Mouse (Mus musculus): ENCODE data around the gene Slc25a30. TPM values are rescaled to one million over a fixed set of nuclear protein-coding genes. Genes with fewer than 3 reads are reported as not detected.

Gene Slc25a30
- 8.9 TPM for polyA plus RNA-seq (2014; fragmentation: Illumina TruSeq; extraction: RNeasy Lipid Tissue Mini Kit (QIAGEN cat#74804); ENCODE audit: low read depth, low replicate concordance)

GRCm38 (mm10) chr14:75786868-75787793 lies at the start of gene Slc25a30:
Gene Slc25a30 (minus strand): TSS chr14:75787037.

GRCm38 (mm10) chr14:75753991-75754817 lies 32.6 kb downstream of the Slc25a30 start, which contains the start of gene Cog3:
Gene Cog3 (minus strand): TSS chr14:75754517.

Other genes starting within 250 kb of the Slc25a30 start
- gene Spert, start 193.9 kb downstream of the Slc25a30 start, polyA plus RNA-seq (2014; fragmentation: Illumina TruSeq; extraction: RNeasy Lipid Tissue Mini Kit (QIAGEN cat#74804); ENCODE audit: low read depth, low replicate concordance), result not detected
- gene Erich6b, start 144.8 kb downstream of the Slc25a30 start, polyA plus RNA-seq (2014; fragmentation: Illumina TruSeq; extraction: RNeasy Lipid Tissue Mini Kit (QIAGEN cat#74804); ENCODE audit: low read depth, low replicate concordance), result not detected
- 62.7 TPM for gene Cog3, start 32.5 kb downstream of the Slc25a30 start, polyA plus RNA-seq (2014; fragmentation: Illumina TruSeq; extraction: RNeasy Lipid Tissue Mini Kit (QIAGEN cat#74804); ENCODE audit: low read depth, low replicate concordance)
- gene Tpt1, start 58.1 kb upstream of the Slc25a30 start, polyA plus RNA-seq (2014; fragmentation: Illumina TruSeq; extraction: RNeasy Lipid Tissue Mini Kit (QIAGEN cat#74804); ENCODE audit: low read depth, low replicate concordance), result 16,981 TPM
- 0.19 TPM for gene Kctd4, start 168.0 kb upstream of the Slc25a30 start, polyA plus RNA-seq (2014; fragmentation: Illumina TruSeq; extraction: RNeasy Lipid Tissue Mini Kit (QIAGEN cat#74804); ENCODE audit: low read depth, low replicate concordance)
- gene Gtf2f2, start 223.8 kb upstream of the Slc25a30 start, polyA plus RNA-seq (2014; fragmentation: Illumina TruSeq; extraction: RNeasy Lipid Tissue Mini Kit (QIAGEN cat#74804); ENCODE audit: low read depth, low replicate concordance), result 42.3 TPM

Measured in sigmoid colon, adult 10 weeks (tissue).